Mouse (Mus musculus) ES-Bruce4 (cell line): Measurements from ENCODE around the gene Snip1.

ENCODE experiments used
- CTCF ChIP-seq: IDR thresholded peaks from one replicate; pipeline ENCODE4 v1.8.1; 2011; ENCODE audit warnings: low read depth, low read length
- EP300 ChIP-seq: IDR thresholded peaks from 2 replicates; pipeline ENCODE4 v1.6.1; 2011; ENCODE audit warnings: low read depth, low read length; ENCODE audit not compliant: insufficient read depth
- POLR2A ChIP-seq: IDR thresholded peaks from one replicate; pipeline ENCODE4 v1.8.1; 2011; ENCODE audit warnings: low read length; ENCODE audit not compliant: insufficient read depth

GRCm38 (mm10) chr4:125115081-125115480, 48.6 kb downstream of the Snip1 start:
- TF ChIP-seq POLR2A (no peak), CTCF (no peak), EP300 (no peak)
